Mouse (Mus musculus) adipocyte (in vitro differentiated cells): ENCODE data around the gene Pde4c.
A peak's percentile ranks its signal among the peaks of the same experiment; 100 is the strongest.

Experiments
- DNase-seq: peaks from one replicate; pipeline ENCODE4 v3.0.0-alpha.2; 2016; ENCODE audit warnings: low spot score

Pde4c gene

GRCm38 (mm10) chr8:70790846-70791245 is 67.3 kb downstream of the Pde4c start:
- no peak for DNase-seq

GRCm38 (mm10) chr8:70791294-70791701 is 67.8 kb downstream of the Pde4c start:
- no peak for DNase-seq

- peak; percentile 94 for DNase-seq
Observed at GRCm38 (mm10) chr8:70791975-70792691, 68.6 kb downstream of the Pde4c start.

GRCm38 (mm10) chr8:70792700-70793099 is 69.2 kb downstream of the Pde4c start:
- DNase-seq: no peak

- no peak for DNase-seq
Observed at GRCm38 (mm10) chr8:70794215-70794614, 70.7 kb downstream of the Pde4c start.

- DNase-seq: no peak
Observed at GRCm38 (mm10) chr8:70795370-70795769, 71.8 kb downstream of the Pde4c start.

GRCm38 (mm10) chr8:70796403-70797080 is 73.0 kb downstream of the Pde4c start:
- DNase-seq: no peak

GRCm38 (mm10) chr8:70797081-70798070 is 73.9 kb downstream of the Pde4c start:
- peak; percentile 90 for DNase-seq

- DNase-seq: no peak
Observed at GRCm38 (mm10) chr8:70798281-70798680, 74.8 kb downstream of the Pde4c start.

GRCm38 (mm10) chr8:70800648-70801047 is 77.1 kb downstream of the Pde4c start:
- no peak for DNase-seq
